Mouse (Mus musculus) activated CD4-positive, CD25-positive, alpha-beta regulatory T cell, adult 4 months (primary cell): ENCODE measurements around the gene Zfp91. TPM values are rescaled to one million over a fixed set of nuclear protein-coding genes. Genes with fewer than 3 reads are reported as not detected.

Experiments used
- ATAC-seq: one replicate; pipeline ENCODE4 v1.8.0; 2017
- polyA plus RNA-seq, 2 experiments: library from polyadenylated mRNA; unstranded; fragments of 100-300 nt; shearing (Covaris generic); gene quantifications; one replicate each; pipeline ENCODE4 v1.2.1; 2017

The Zfp91 gene
- 10 to 100 TPM; 17.1 to 17.2 TPM for polyA plus RNA-seq

DNA sequence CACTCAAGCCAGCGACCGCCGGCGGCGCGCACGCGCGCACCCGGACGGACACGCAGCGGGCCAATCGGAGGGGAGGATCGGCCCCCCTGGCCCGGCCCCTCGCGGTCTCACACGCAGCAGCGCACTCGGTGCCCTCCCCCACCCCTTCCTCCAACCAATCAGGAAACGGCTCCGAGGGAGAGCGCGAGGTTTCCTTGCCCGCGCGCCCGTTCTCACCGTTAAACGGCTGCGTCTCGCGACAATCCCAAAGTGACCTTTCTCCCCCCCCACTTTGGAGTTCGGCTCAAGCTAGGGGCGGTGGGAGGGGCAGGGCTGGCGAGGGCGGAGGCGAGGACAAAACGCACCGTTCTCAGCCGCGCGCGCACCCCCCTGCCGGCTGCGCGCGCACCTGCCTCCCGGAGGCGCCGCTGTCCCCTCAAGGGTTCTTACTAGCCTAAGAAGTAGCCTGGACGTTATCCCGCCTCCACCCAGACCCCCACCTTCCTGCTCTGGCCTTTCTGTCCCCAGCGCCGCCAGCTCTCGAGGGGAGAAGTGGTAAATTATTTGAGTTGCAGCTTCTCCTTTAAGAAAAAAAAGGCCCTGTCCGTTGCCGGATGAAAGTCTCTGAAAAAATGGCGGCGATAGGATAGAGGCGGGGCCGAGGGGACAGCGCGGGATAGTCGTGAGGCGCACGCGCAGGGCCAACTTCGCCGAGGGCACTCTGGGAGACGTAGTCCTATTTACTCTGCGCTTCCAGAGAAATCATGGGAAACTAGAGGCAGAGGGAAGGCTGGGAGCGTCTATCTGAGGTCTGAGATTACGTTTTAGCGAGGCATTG, at the start of gene Zfp91, which contains the start of gene Lpxn:
Gene Zfp91, minus strand, starts transcription at position 616 of the 817 bp plus-strand sequence.
Gene Lpxn, plus strand, starts transcription at position 683 of the 817 bp plus-strand sequence.
- peak; percentile 58 for ATAC-seq

DNA sequence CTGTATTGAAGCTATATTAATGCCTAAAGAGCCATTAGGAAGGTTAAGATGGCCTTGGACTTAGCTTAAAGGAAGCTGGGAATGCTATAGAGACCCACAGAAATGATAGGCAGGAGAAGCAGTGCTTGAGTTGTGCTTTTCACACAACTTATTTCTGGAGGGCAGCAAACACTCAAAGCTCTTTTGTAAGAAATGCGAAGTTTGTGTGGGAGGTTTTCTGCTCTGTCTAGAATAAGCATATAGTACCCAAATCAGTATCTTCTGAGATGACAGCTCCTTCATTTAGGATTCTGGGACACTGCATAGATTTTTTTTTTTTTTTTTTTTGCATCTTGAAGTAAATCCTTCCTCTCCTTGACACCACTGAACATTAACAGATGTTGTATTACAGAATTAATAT, 42.6 kb upstream of the Zfp91 start:
- ATAC-seq = no peak

DNA sequence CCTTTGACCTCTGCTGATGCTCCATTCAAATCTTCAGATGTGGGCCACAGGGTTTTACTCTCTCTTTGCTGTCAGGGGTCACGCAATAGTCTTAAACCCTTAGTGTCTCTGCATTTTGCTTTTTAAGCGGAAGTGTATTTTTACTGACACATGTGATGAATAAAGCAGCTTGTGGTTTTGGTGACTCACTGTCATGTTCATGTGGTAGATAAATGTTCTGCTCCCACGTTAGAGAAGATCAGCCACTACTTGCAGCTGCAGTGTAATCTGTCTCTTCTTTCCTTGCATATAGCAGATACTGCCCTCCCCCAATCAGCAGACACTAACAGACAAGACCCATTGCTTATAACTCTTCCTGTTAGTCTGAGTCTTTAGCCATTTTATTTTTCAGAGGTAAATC, 37.7 kb upstream of the Zfp91 start:
- peak; percentile 96 for ATAC-seq

DNA sequence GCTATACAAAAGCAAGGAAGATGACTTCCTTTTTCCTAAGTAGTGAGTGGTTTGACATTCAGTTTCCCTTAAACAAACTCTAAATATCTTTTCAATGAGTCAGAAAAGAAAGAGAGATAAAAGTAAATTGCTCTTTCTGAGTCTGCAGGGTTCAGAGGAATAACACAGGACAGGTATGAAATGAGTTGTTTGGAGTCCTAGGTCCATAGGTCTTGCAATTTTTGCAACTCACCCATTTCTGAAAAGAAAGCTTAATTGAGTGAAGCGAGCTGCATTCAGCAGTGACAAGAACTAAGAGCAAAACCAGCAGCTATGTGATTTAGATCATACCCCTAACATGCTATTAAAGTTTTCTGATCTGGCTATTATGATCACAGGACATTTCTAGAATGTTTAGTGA, 35.6 kb upstream of the Zfp91 start:
- no peak for ATAC-seq

DNA sequence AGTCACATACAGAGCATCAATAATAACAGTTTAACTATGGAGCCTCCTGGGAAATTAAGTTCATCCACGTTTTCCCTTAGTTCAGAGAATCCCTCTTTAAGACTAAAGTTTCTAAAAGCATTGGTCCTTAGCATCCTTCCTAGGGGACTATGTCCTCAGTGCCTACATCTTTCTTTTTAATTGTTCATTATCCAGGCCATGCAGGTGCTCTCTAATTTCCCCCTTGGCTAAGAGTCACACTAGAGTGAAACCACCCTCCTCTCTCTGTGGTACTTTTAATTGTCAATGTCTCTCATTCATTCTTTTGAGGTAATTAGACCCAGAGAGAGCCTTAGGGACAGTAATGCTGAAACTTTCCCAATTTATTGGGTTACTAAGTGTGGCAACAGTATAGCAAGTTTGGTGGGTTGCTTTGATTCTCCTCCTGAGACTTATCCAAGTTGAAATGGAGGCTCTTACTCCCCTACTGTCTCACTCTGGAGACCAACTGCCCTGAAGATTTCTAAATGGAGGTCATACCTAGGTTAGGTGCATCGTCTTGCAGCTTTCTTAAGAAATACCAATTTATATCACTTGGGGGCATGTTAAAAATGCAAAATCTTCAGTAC, 35.0 kb upstream of the Zfp91 start:
- ATAC-seq = no peak

DNA sequence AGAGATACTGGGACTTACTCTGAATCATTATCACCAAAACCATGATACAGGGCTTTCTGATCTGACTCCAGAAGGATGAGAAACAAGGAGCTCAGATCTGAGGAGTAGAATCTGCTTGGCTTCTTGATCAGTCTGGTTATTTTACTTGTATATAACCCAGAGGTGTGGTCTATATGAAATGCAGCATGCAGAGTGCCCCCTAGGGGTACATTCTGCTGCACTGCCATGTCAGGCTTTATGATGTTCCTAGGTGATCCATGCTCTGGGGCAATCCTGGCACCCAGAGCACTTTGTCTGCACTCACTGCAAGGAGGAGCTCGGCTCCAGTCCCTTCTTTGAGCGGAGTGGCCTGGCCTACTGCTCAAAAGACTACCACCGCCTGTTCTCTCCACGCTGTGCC, 28.6 kb upstream of the Zfp91 start:
- no peak for ATAC-seq

DNA sequence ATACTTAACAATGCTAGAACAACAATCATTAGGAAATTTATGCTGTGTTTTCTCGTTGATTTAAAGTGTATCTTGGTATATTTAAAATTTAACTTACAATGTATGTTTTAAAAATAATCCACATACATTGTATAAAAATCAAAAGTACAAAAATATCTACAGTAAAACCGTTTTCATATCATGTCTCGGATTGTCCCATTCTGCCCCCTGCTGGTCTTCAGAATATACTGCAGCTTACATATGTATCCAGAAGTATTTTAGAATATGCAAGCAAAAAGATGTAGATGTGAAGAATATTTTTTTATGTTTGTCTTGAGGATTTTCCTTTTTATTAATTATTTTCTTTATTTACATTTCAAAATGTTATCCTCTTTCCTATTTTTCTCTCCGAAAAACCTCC, 24.5 kb upstream of the Zfp91 start:
- ATAC-seq = peak; percentile 46

DNA sequence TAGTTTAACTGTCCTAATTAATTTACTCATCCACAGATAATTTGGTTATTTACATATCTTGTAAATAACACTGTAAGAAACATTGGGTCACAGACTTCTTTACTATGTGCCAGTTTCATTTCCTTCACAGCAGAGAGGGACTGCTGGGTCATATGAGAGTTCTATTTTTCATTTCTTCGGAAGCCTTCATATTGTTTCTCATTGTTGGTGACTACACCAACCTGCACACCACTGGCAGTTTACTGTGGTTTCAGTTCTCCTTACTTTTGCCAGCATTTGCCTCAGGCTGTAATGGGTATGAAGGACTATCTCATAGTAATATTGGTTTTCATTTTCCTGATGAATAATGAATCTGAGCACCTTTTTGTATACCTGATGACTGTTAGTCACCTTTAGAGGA, 22.6 kb upstream of the Zfp91 start:
- ATAC-seq = no peak

DNA sequence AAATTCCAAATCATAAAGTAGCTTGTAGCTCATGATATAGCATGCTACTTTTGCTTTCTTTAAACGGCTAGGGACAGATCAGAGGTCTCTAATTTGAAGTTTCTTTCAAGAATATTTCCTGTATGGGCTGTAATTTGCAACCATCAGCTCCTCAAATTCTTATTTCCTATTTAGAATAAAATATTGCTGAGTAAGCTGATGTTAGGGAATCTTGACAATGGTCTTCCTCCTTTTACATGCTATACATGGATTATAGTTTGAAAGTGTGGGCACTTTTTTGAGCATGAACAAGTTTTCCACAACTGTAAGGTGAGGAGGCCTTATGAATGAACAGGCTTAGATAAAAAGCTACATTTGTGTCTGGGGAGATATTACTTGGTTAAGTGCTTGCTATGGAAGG, 18.0 kb upstream of the Zfp91 start:
- no peak for ATAC-seq

DNA sequence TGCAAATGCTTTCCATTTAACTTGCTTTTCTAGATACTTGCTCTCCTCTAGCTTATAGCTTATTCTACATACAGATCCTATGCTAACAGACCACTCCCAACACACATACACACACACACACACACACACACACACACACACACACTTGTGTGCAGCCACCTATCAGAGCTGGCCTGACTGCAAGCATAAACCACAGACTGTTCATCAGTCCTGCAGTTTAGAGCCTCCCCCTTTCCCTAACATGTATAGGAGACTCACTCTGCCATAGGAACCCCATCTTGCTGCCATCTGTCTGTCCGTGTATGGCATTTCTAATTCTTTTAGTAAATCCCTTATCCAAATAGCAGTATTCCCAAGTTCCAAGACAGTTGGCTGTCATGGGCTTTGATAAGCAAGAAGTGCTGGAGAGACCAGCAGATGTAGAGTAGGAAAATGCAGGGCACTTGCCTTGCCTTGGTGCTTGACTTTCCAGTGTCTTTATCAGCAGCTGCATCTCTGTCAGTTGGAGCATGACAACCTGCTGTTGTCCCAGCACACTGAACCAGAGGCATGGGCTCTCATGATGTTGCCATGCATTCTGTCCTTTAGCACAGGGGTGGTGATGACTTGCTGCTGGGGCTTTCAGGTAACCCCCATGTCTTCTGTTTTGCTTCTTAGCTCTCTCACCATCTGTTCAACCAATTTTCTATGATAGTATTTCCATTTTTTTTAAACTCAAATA, 16.9 kb upstream of the Zfp91 start:
- ATAC-seq = no peak

DNA sequence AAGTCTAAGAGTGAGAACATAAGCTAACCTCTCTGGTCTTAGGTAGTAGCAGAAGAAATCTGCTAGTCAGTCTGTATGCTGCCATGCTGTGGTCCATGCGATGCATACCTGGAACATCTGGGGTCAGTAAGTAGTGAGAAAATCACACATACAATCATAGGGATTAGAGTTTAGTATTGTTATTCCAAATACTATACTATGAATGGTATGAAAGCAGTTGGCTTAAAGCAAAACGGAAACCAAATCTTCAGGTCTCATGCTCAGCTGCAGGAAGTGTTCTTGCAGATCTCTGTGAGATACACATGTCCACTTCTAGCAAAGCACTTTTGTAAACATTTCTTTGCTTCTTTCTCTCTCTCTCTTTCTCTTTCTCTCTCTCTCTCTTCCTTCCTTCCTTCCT, 10.3 kb upstream of the Zfp91 start:
- ATAC-seq = peak; percentile 84

DNA sequence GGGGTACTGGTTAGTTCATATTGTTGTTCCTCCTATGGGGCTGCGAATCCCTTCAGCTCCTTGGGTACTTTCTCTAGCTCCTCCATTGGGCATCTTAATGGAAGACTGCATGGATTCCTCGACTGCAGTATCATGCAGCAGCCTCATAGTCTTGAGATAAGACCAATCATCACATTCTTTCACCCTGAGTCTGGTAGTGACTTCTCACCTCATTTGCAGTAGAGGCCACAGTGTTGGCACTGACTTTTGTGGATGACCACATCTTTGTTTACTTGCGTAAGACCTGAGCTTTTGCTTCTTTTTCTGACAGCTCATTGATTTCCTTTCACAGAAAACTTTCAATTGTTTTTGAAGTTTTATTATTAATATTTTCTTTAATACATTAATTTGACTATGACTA, 9.8 kb upstream of the Zfp91 start:
- ATAC-seq = peak; percentile 20

DNA sequence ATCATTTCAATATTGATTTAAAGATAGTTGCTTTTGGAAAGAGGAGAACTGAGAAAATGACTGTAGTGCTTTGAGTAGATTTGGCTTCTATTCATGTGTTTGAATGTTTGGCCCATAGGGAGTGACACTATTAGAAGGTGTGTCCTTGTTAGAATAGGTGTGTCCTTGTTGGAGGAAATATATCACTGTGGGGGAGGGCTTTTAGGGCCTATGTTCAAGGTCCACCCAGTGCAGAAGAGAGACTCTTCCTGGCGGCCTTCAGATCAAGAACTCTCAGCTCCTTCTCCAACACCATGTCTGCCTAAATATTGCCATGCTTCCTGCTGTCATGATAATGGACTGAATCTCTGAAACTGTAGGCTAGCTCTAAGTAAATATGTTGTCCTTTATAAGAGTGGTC, 8.3 kb upstream of the Zfp91 start:
- no peak for ATAC-seq

DNA sequence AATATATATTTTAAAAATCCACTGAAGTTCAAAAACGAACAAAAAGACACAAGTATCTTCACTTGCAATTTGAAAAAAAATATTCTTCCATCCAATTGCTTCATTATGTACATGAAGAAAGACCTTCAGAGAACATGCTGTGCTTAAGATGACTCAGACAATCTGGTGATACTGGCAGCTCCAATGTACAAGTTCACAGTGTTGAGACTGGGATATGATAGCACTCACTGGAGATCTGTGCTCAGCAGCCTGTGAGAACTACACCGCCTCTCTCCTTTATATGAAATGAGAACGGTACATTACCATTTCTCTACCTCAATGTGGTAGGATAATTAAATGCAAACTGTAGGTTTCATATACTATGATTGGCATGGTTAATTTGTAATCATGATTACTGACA, 6.9 kb upstream of the Zfp91 start:
- no peak for ATAC-seq

DNA sequence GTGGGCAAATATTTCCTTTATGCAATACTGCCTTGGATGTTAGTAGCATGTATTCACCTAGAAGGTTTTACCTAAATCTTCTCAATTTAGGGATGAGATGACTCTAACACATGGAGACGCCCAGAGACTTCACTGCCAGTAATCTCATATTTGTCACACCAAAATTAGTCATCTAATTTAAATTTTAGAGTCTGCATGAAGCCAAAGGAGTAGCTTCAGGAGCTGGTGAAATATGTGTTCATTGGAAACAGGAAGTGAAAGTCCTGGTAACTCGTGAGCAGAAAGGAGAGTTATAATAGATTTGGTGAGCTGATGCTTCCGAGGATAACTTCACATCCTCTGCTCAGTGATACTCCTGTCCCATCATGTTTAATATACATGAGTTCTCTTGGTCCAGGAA, 5.1 kb upstream of the Zfp91 start:
- ATAC-seq = no peak

DNA sequence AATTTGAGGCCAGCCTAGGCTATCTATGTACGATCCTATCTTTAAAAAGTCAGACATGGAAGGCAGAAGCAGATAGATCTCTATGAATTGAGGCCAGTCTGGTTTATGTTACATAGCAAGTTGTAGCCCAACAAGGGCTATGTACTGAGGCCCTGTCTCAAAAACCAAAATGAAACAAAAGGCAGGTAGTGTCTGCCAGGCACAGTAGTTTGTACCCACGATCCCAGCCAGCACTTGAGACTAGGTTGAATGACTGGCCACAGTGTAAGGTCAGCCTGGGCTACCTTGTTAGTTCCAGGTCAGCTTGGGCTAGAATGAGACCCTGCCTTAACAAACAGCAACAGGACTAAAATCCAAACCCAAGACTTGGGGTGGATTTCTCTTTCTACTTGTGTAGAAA, 4.7 kb upstream of the Zfp91 start:
- no peak for ATAC-seq

DNA sequence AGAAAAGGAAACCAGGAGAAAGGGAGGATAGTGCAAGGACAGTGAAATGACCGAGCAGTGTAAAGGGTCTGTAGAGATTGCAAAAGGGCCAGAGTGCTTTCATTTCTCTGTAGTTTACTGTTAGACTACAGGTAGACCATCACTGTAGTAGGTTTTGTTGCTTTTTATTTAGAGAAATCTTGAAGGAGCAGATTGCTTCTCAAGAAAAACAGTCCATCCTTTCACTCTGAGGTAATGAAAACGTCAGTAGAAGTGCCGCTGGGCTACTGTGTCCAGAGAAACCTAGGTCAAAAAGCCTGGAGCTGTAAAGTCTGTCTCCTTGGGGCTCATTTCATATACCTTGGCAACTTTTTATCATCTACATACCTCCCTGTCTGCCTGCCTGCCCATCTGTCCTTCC, 3.2 kb upstream of the Zfp91 start:
- no peak for ATAC-seq

DNA sequence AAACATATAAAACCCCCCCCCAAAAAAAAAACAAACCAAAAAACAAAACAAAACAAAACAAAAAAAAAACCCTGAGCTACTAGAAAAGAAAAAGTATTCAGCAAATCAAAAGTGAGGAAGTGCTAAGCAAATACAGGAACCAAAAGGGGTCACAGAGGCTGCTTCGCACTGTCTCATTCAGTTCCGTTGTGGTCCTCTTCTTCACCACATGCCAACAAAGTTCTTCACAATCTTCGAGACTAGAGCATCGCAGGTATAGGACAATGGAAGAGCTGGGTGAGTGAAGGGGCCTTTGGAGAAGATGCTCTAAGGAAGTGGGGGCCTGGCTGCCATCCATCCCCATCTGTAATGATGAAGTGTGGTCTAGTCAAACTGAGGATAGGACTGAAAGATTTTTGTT, 2.5 kb upstream of the Zfp91 start:
- peak; percentile 11 for ATAC-seq

DNA sequence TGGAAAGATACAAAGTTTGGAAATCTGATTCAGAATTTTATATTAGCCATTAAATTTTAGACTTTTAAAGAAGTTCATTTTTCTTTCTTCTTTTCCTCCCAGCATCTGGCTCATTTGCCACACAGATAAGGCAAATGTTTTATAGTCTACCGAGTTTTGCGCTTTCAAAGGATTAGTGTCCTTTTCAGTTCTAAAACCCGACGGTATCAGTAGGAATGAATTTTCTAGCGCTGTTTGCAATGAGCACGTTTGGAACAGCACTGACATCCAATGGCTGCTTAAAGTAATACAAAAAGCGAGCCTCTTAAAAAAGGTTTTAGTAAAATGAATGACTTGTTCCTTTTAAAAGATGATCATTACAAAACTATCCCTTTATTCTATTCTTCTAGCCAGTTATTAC, 1.1 kb upstream of the Zfp91 start:
- no peak for ATAC-seq

DNA sequence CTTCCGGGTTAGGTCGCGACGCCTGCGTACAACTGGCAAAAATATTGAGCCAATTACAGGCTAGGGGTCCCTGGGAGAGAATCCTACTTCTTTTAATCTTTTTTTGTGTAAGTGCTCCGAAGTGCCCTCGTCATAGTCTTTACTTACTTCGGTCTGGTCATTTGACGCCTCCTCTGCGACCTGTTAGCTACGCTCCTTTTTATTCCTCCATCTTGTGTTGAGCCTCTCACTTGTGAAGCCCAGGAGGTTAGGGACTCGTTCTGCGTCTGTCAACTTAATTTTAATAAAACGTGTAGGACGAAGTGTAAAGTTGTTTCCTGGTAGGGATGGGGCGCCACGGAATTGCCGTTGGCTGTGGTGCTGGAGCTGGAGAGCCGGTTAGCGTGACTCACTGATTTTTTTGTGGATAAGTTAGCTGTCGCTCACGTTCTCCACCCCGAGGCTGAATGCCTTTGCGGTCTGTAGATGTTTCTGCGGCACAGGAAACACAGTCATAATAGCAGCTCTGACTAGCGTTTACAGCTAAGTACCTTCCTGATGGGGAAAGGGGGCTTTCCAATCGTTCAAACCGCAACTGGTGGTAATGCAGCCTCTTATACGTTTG, 504 bp upstream of the Zfp91 start:
- ATAC-seq = peak; percentile 69

DNA sequence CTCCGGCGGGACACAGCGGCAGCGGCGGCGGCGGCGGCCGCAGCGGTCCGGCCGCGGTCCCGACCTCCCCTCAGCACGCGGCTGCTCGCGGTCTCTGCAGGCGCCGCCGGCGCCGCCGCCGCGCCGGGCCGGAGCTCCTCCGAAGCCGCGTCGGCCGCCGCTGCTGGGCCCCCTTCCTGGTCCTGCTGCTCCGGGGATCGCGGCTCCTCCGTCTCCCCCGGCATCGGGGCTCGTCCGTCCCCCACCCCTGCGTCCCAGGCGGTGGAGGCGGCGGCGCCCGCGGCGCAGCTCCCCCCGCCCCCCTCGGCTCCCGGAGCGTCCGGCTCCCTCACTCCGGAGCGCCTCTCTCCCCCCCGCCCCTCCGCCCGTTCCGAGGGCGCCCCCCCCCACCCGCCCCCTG, 816 bp downstream of the Zfp91 start:
- no peak for ATAC-seq

DNA sequence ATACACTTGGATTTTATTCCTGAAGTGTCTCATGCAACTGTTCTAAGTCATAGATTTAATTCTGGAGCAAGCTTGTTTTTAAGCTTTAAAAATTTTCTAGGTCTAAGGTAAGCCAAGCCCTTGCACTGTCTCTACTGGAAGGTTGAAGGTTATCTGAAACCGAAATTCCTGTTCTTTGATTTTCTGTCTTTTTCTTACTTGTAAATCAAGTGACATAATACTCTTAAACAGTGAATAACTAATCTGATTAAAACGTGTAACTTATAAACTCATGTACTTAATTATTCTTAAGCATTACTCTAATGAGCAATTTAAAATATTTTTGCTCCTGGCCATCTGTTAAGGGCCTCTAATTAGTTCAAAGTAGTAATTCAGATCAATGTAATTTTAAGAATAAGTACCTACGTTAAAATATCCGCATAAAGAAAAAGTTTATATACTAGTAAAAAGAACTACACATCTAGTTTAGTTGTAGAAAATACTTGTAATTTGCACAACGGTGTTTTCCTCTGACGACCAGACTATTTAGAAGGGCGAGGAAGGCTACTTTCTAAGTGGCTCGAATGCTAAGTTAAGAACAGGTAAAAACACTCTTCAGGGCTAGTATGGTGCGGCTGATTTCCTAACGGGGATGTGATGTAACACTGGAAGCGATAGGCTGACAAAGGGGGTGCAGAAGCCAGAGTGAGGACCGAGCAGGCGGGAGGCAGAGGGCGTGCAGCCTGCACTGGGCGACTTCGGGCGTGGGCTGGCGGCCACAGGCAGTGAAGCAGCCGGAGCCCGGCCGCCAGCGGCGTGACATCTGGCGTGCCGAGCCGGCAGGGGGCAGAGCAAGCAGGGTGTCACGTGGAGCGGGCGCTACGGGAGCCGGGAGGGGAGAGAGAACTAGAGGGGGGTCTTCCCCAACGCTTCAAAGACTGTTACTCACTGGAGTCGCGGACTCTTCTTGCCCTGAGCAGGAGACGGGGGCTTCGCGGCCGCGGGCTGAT, 1.6 kb downstream of the Zfp91 start:
- peak; percentile 26 for ATAC-seq
